Mouse (Mus musculus) layer of hippocampus, adult 2 months (tissue): ENCODE results near the gene Fbxw8. TPM values are rescaled to one million over a fixed set of nuclear protein-coding genes. Genes with fewer than 3 reads are reported as not detected.

Experiments used
- DNase-seq, 2 experiments: peaks; one replicate each; pipeline ENCODE4 v3.0.0; 2022; ENCODE audit warnings: low spot score in 2 of 2
- H3K27ac ChIP-seq: fragments of 200-600 bp; 2 replicates; pipeline ENCODE4 v1.8.1; 2022
- H3K4me3 ChIP-seq: fragments of 200-600 bp; 2 replicates; pipeline ENCODE4 v1.8.1; 2022; ENCODE audit warnings: mild to moderate bottlenecking
- CTCF ChIP-seq: fragments of 200-600 bp; conservative IDR thresholded peaks from 2 replicates; pipeline ENCODE4 v1.8.1; 2022; ENCODE audit warnings: antibody characterized with exemption, mild to moderate bottlenecking, moderate library complexity
- total RNA-seq, 2 experiments: library from RNA; stranded (reverse); gene quantifications; 2 replicates each; pipeline ENCODE4 v1.2.3; 2021

Fbxw8 gene
- total RNA-seq, 2 experiments from 2014 or later = 33.0 to 36.4 TPM

GRCm38 (mm10) chr5:118172078-118172723 lies 16.9 kb upstream of the Fbxw8 start:
- TF ChIP-seq CTCF = no peak
- H3K4me3 ChIP-seq = peak overlapping the region; percentile 58
- no peak for DNase-seq
- no peak overlapping the region; the same call in 1 of the 2 replicates for H3K27ac ChIP-seq

- H3K27ac ChIP-seq = peak overlapping the region; percentile 78
- H3K4me3 ChIP-seq = peak overlapping the region; percentile 58
- DNase-seq = peak; percentile 29 to 54
- no peak for TF ChIP-seq CTCF
Measured at GRCm38 (mm10) chr5:118171665-118172064, 16.4 kb upstream of the Fbxw8 start.

- TF ChIP-seq CTCF = peak; percentile 52
- Histone ChIP-seq H3K4me3 (peak overlapping the region; percentile 58), H3K27ac (peak overlapping the region; percentile 78)
- no peak for DNase-seq
Measured at GRCm38 (mm10) chr5:118170888-118171529, 15.7 kb upstream of the Fbxw8 start.

- no peak for DNase-seq
- Histone ChIP-seq H3K4me3 (peak overlapping the region; percentile 64), H3K27ac (peak overlapping the region; percentile 78)
- peak; percentile 60 for TF ChIP-seq CTCF
Measured at GRCm38 (mm10) chr5:118169222-118170221, 14.3 kb upstream of the Fbxw8 start.

- H3K4me3 ChIP-seq = no peak overlapping the region
- no peak overlapping the region for H3K27ac ChIP-seq
- peak; percentile 40 to 75 for DNase-seq
- TF ChIP-seq CTCF = no peak
Measured at GRCm38 (mm10) chr5:118167561-118167995, 12.3 kb upstream of the Fbxw8 start.

- Histone ChIP-seq H3K27ac (no peak overlapping the region), H3K4me3 (no peak overlapping the region)
- TF ChIP-seq CTCF = peak; percentile 61
- no peak for DNase-seq
Measured at GRCm38 (mm10) chr5:118165462-118165861, 10.2 kb upstream of the Fbxw8 start.

GRCm38 (mm10) chr5:118164581-118164980 lies 9.3 kb upstream of the Fbxw8 start, which contains the start of gene Hrk:
Hrk (plus strand) TSS chr5:118164648.
- H3K4me3 ChIP-seq = no peak within 1 kb of the TSS
- no peak within 1 kb of the TSS for H3K27ac ChIP-seq
- no peak for TF ChIP-seq CTCF
- no peak for DNase-seq

- no peak overlapping the region for H3K4me3 ChIP-seq
- no peak for TF ChIP-seq CTCF
- no peak for DNase-seq
- H3K27ac ChIP-seq = no peak overlapping the region
Measured at GRCm38 (mm10) chr5:118160691-118161090, 5.4 kb upstream of the Fbxw8 start.

GRCm38 (mm10) chr5:118156976-118157375 lies 1.7 kb upstream of the Fbxw8 start:
- TF ChIP-seq CTCF = no peak
- no peak for DNase-seq
- H3K27ac ChIP-seq = no peak overlapping the region
- no peak overlapping the region for H3K4me3 ChIP-seq

- Histone ChIP-seq H3K4me3 (peak overlapping the region; percentile 90), H3K27ac (peak overlapping the region; percentile 83)
- DNase-seq = no peak
- no peak for TF ChIP-seq CTCF
Measured at GRCm38 (mm10) chr5:118155565-118155947, 292 bp upstream of the Fbxw8 start.

- TF ChIP-seq CTCF = no peak
- H3K27ac ChIP-seq = no peak overlapping the region
- no peak overlapping the region for H3K4me3 ChIP-seq
- no peak for DNase-seq
Measured at GRCm38 (mm10) chr5:118149711-118150110, 5.6 kb downstream of the Fbxw8 start.

GRCm38 (mm10) chr5:118147264-118147663 lies 8.0 kb downstream of the Fbxw8 start:
- DNase-seq = no peak
- Histone ChIP-seq H3K4me3 (no peak overlapping the region), H3K27ac (no peak overlapping the region)
- no peak for TF ChIP-seq CTCF
